Mouse (Mus musculus) embryonic facial prominence, embryonic 12.5 days (tissue): ENCODE results near the gene Ces1e. TPM values are rescaled to one million over a fixed set of nuclear protein-coding genes. Genes with fewer than 3 reads are reported as not detected.
"Not testable (repeated sequence)": the region's sequence is repeated elsewhere in the genome, so short reads cannot be mapped to it uniquely, and the experiment has no call there.

Experiments
- ATAC-seq: fragments of 200-750 bp; cut with Nextera tagmentation; 2 replicates; pipeline ENCODE4 v1.8.0; 2017; ENCODE audit not compliant: insufficient number of reproducible peaks, insufficient read depth, low FRiP score, low TSS enrichment
- H3K27ac ChIP-seq: fragments of 300-500 bp; sonication (generic); 2 replicates; pipeline ENCODE4 v1.5.1; 2016; ENCODE audit warnings: mild to moderate bottlenecking
- H3K27me3 ChIP-seq: fragments of 300-500 bp; sonication (generic); 2 replicates; pipeline ENCODE4 v1.6.1; 2016; ENCODE audit warnings: mild to moderate bottlenecking, moderate library complexity
- H3K36me3 ChIP-seq: fragments of 300-500 bp; sonication (generic); 2 replicates; pipeline ENCODE4 v1.6.1; 2016; ENCODE audit warnings: mild to moderate bottlenecking
- H3K4me1 ChIP-seq: fragments of 300-500 bp; sonication (generic); 2 replicates; pipeline ENCODE4 v1.6.1; 2016
- H3K4me2 ChIP-seq: fragments of 300-500 bp; sonication (generic); replicated peaks from 2 replicates; pipeline ENCODE4 v1.6.1; 2016; ENCODE audit warnings: mild to moderate bottlenecking, moderate library complexity
- H3K4me3 ChIP-seq: fragments of 300-500 bp; sonication (generic); 2 replicates; pipeline ENCODE4 v1.5.1; 2016; ENCODE audit warnings: mild to moderate bottlenecking
- H3K9ac ChIP-seq: fragments of 300-500 bp; sonication (generic); 2 replicates; pipeline ENCODE4 v1.6.1; 2016; ENCODE audit warnings: mild to moderate bottlenecking, moderate library complexity
- H3K9me3 ChIP-seq: fragments of 300-500 bp; sonication (generic); 2 replicates; pipeline ENCODE4 v1.6.1; 2016; ENCODE audit warnings: mild to moderate bottlenecking, moderate library complexity
- WGBS: fragments of 180-500 bp; shearing (Covaris S2); methylation state at CpG from one replicate; pipeline ENCODE4 v1.1.7; 2016; 5-methylcytosine and 5-hydroxymethylcytosine counted together
- polyA plus RNA-seq: library from polyadenylated mRNA; unstranded; fragments of >200 nt; fragmentation: Nextera tagmentation; extraction: Ambion mirVana; gene quantifications from 2 replicates; pipeline ENCODE4 v1.2.1, GENCODE M21; 2016

Ces1e gene
- polyA plus RNA-seq, 1 experiment from 2014 or later = not detected

DNA sequence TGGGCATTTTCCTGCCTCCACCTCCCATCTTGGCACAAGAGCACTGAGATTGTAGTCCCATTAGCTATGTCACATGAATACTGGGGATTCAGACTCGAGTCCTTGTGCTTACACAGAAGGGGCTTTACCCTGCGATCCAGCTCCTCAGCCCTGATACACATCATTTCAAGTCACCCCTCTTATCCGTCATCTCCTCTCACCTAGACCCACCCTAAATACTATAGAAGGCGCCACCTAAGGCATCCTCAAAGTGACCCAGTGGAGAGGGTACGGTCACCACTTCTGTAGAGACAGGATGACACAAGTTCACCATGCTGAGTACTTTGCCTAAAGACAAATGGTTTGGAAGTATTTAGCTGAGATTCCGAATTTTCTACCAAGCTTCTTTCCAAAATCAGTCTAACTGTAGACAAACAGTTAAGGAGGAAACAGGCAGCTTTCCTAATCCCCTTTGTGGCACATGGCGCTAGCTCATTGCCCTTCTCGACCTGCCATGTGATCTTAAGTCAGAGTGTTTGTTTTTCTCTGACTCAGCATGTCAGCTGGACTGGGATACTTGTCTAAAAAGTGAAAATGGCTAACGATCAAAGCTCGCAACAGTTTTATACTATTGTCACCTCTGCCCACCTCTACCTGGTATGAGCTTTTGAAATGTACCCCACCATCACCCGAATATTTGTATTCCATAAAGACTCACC is 597 bp downstream of the Ces1e start:
- Histone ChIP-seq H3K4me3 (no peak overlapping the region), H3K36me3 (no peaks in the 10 kb centered on the region), H3K27ac (no peak overlapping the region), H3K9ac (no peak overlapping the region), H3K4me1 (no peaks in the 10 kb centered on the region), H3K27me3 (no peaks in the 10 kb centered on the region), H3K4me2 (no peak overlapping the region), H3K9me3 (no peaks in the 10 kb centered on the region)
- no peak for ATAC-seq
- 67% methylated on average over 11 of the region's 11 CpGs for WGBS

DNA sequence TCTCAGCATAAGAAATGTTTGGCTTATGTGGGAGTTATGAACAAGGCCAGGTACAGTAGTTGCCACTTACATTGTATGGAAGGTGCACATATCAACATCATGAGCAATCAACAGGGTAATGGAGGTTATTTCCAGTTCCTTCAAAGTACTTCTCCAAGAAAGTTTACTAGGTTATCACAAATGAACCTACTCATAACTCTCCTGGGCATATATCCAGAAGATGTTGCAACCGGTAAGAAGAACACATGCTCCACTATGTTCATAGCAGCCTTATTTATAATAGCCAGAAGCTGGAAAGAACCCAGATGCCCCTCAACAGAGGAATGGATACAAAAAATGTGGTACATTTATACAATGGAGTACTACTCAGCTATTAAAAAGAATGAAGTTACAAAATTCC is 2.9 kb downstream of the Ces1e start:
- ATAC-seq = not testable (repeated sequence)
- 96% methylated on average over 1 of the region's 1 CpGs for WGBS

GRCm38 (mm10) chr8:93221896-93222295 is 7.5 kb downstream of the Ces1e start:
- H3K9me3 ChIP-seq = no peaks in the 10 kb centered on the region
- no peak for ATAC-seq
- H3K4me3 ChIP-seq = no peak overlapping the region
- H3K36me3 ChIP-seq = no peaks in the 10 kb centered on the region
- no peak overlapping the region for H3K27ac ChIP-seq
- H3K4me1 ChIP-seq = no peaks in the 10 kb centered on the region
- 87% methylated on average over 3 of the region's 3 CpGs for WGBS
- H3K27me3 ChIP-seq = no peaks in the 10 kb centered on the region
- no peak overlapping the region for H3K4me2 ChIP-seq
- H3K9ac ChIP-seq = no peak overlapping the region

More for the DNA sequence above, 2.9 kb downstream of the Ces1e start:
- H3K36me3 ChIP-seq, H3K27me3 ChIP-seq, H3K27ac ChIP-seq, H3K4me1 ChIP-seq, H3K4me2 ChIP-seq, H3K4me3 ChIP-seq, H3K9me3 ChIP-seq, H3K9ac ChIP-seq: not testable (repeated sequence)

GRCm38 (mm10) chr8:93217867-93218266 is 11.6 kb downstream of the Ces1e start:
- no peak for ATAC-seq
- WGBS = 74% methylated on average over 4 of the region's 4 CpGs
- H3K9me3 ChIP-seq = no peaks in the 10 kb centered on the region
- no peaks in the 10 kb centered on the region for H3K4me1 ChIP-seq
- H3K4me2 ChIP-seq = no peak overlapping the region
- H3K27me3 ChIP-seq = no peaks in the 10 kb centered on the region
- no peak overlapping the region for H3K4me3 ChIP-seq
- no peaks in the 10 kb centered on the region for H3K36me3 ChIP-seq
- no peak overlapping the region for H3K9ac ChIP-seq
- no peak overlapping the region for H3K27ac ChIP-seq

GRCm38 (mm10) chr8:93217375-93217774 is 12.0 kb downstream of the Ces1e start:
- H3K27me3 ChIP-seq = no peaks in the 10 kb centered on the region
- H3K4me1 ChIP-seq = no peaks in the 10 kb centered on the region
- H3K36me3 ChIP-seq = no peaks in the 10 kb centered on the region
- 90% methylated on average over 1 of the region's 1 CpGs for WGBS
- no peak overlapping the region for H3K9ac ChIP-seq
- H3K4me3 ChIP-seq = no peak overlapping the region
- no peak overlapping the region for H3K4me2 ChIP-seq
- no peaks in the 10 kb centered on the region for H3K9me3 ChIP-seq
- no peak overlapping the region for H3K27ac ChIP-seq
- no peak for ATAC-seq

GRCm38 (mm10) chr8:93211091-93211490 is 18.3 kb downstream of the Ces1e start:
- H3K27me3 ChIP-seq = no peaks in the 10 kb centered on the region
- ATAC-seq = no peak
- no peak overlapping the region for H3K4me2 ChIP-seq

GRCm38 (mm10) chr8:93199146-93199545 is 30.3 kb downstream of the Ces1e start:
- not testable (repeated sequence) for H3K27me3 ChIP-seq, H3K4me2 ChIP-seq, H3K9me3 ChIP-seq, H3K9ac ChIP-seq, H3K4me3 ChIP-seq, ATAC-seq, H3K4me1 ChIP-seq, H3K36me3 ChIP-seq, H3K27ac ChIP-seq
- WGBS = 70% methylated on average over 7 of the region's 7 CpGs

More at GRCm38 (mm10) chr8:93211091-93211490, 18.3 kb downstream of the Ces1e start:
- H3K36me3 ChIP-seq = no peaks in the 10 kb centered on the region
- no peaks in the 10 kb centered on the region for H3K9me3 ChIP-seq
- no peaks in the 10 kb centered on the region for H3K4me1 ChIP-seq
- H3K4me3 ChIP-seq = no peak overlapping the region
- H3K9ac ChIP-seq = no peak overlapping the region
- no peak overlapping the region for H3K27ac ChIP-seq

- no peaks in the 10 kb centered on the region for H3K4me1 ChIP-seq
- H3K27me3 ChIP-seq = no peaks in the 10 kb centered on the region
- ATAC-seq = no peak; the same call in 1 of the 2 replicates
- no peak within 1 kb of the TSS for H3K27ac ChIP-seq
- no peak within 1 kb of the TSS for H3K4me2 ChIP-seq
- 80% methylated on average over 8 of the region's 8 CpGs for WGBS
- H3K9me3 ChIP-seq = no peaks in the 10 kb centered on the region
- H3K36me3 ChIP-seq = no peaks in the 10 kb centered on the region
- no peak within 1 kb of the TSS for H3K4me3 ChIP-seq
- H3K9ac ChIP-seq = no peak within 1 kb of the TSS
Measured at GRCm38 (mm10) chr8:93197685-93198525, 31.5 kb downstream of the Ces1e start, which contains the start of gene Ces1d. Ces1d (minus strand) TSS chr8:93197838.

DNA sequence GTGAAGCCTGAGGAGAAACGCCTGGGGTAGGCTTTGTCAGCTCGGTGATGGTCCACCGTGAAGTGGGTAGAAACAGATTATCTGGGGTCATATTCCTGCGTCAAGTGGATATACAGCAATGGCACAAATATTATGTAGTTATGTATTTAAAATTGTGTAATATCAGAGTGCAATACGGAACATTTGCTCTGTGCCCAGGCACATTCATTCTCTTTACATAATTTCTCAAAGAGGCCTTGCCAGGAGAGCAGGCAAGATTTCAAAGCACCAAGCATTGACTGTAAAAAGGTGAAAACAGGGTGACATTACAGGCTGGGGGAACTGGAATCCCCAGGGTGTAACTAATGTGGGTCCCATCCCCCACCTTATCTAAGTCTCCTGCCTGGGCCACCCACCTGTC is 33.0 kb downstream of the Ces1e start:
- H3K4me2 ChIP-seq = no peak overlapping the region
- H3K9ac ChIP-seq = no peak overlapping the region
- WGBS = 85% methylated on average over 5 of the region's 5 CpGs
- no peaks in the 10 kb centered on the region for H3K9me3 ChIP-seq
- no peaks in the 10 kb centered on the region for H3K36me3 ChIP-seq
- no peak overlapping the region for H3K4me3 ChIP-seq
- no peaks in the 10 kb centered on the region for H3K27me3 ChIP-seq
- H3K4me1 ChIP-seq = no peaks in the 10 kb centered on the region
- H3K27ac ChIP-seq = no peak overlapping the region
- no peak for ATAC-seq

GRCm38 (mm10) chr8:93180581-93181129 is 48.8 kb downstream of the Ces1e start:
- no peak for ATAC-seq
- 67% methylated on average over 4 of the region's 4 CpGs for WGBS
- H3K27ac ChIP-seq = no peak overlapping the region
- no peaks in the 10 kb centered on the region for H3K9me3 ChIP-seq
- no peaks in the 10 kb centered on the region for H3K27me3 ChIP-seq
- no peak overlapping the region for H3K4me2 ChIP-seq
- no peak overlapping the region for H3K4me3 ChIP-seq
- H3K9ac ChIP-seq = no peak overlapping the region
- no peaks in the 10 kb centered on the region for H3K4me1 ChIP-seq
- H3K36me3 ChIP-seq = no peaks in the 10 kb centered on the region

DNA sequence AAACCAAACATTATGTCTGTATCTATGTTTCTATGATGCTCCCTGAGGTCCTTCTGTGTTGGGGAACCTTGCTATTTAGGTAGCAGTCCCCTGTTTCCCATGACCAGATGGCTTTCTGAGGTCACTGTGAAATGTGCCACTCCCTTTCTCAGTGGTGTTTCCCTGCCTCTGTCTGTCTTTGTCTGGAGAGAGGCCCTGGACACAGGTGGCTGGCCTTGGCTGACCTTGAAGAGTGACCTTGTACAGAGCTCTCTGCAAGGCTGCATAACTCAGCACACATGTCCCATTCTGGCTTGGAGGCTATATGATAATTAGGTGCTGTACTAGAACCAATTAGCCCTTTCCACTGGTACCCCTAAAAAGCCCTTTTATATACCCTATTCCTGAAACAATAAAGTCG is 52.8 kb downstream of the Ces1e start:
- H3K4me2 ChIP-seq = no peak overlapping the region
- WGBS = 42% methylated on average over 1 of the region's 1 CpGs
- H3K27me3 ChIP-seq = no peaks in the 10 kb centered on the region
- H3K4me1 ChIP-seq = no peaks in the 10 kb centered on the region
- ATAC-seq = no peak
- no peaks in the 10 kb centered on the region for H3K9me3 ChIP-seq
- no peaks in the 10 kb centered on the region for H3K36me3 ChIP-seq
- no peak overlapping the region for H3K9ac ChIP-seq
- H3K27ac ChIP-seq = no peak overlapping the region
- no peak overlapping the region for H3K4me3 ChIP-seq

- Histone ChIP-seq H3K27me3 (no peaks in the 10 kb centered on the region), H3K27ac (no peak overlapping the region), H3K36me3 (no peaks in the 10 kb centered on the region), H3K4me2 (no peak overlapping the region), H3K9me3 (no peaks in the 10 kb centered on the region), H3K4me1 (no peaks in the 10 kb centered on the region), H3K9ac (no peak overlapping the region), H3K4me3 (no peak overlapping the region)
- no peak for ATAC-seq
- 76% methylated on average over 2 of the region's 2 CpGs for WGBS
Measured at GRCm38 (mm10) chr8:93174554-93174953, 54.9 kb downstream of the Ces1e start.
